Mouse (Mus musculus) cerebellum, adult 11 months (tissue): ENCODE data around the gene Cfap52.
A peak's percentile ranks its signal among the peaks of the same experiment; 100 is the strongest.

Experiments
- DNase-seq: peaks from one replicate; pipeline ENCODE4 v3.0.0; 2022

The Cfap52 gene

DNA sequence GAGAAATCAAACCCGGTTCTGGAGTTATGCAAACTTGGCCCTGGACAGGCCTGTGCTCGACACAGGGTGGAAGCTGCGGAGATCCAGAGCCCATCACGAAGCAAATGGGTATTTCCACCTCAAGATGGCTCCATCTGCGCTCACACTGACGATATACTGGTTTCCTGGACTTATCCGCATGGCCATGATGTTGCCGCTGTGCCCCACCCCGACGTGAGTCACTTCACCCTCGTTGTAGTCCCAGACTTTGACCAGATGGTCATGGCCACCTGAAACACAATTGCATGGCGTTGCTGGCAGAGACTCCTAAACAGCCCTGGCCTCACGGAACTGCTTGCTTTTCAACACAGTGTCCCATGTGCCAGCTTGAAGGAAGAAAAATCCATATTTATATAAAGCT lies 40.5 kb downstream of the Cfap52 start:
- DNase-seq = no peak

DNA sequence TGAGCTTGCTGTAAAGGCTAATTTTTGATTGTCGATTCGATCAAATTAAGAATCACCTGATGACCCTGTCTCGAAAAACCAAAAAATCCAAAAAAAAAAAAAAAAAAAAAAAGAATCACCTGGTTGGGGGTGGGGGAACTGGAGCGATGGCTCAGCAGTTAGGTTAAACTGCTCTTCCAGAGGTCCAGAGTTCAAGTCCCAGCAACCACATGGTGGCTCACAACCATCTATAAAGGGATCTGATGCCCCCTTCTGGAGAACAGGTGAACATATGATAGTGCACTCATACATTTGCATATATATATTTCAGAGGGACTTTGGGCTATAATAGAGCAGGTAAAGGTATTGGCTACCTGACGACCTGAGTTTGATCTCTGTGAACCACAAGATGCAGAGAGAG lies 41.7 kb downstream of the Cfap52 start:
- no peak for DNase-seq

DNA sequence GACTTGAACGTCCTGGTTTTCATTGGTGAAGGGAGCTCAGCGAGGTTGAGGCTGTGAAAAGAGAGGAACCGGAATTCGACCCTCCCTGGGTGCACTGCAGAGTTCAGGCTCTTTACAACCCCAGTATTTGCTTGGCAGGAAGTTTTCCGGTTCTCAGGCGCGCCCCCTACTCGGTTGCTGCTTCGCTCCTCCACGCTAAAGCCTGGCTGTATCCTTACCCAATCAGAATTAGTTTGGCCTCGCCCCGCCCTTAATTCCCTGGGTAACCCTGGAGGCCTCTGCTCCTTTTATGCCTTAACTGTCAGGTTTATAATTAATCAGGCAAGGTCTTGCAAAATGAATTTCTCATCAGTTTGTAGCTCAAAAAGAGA lies 42.7 kb downstream of the Cfap52 start:
- no peak for DNase-seq

DNA sequence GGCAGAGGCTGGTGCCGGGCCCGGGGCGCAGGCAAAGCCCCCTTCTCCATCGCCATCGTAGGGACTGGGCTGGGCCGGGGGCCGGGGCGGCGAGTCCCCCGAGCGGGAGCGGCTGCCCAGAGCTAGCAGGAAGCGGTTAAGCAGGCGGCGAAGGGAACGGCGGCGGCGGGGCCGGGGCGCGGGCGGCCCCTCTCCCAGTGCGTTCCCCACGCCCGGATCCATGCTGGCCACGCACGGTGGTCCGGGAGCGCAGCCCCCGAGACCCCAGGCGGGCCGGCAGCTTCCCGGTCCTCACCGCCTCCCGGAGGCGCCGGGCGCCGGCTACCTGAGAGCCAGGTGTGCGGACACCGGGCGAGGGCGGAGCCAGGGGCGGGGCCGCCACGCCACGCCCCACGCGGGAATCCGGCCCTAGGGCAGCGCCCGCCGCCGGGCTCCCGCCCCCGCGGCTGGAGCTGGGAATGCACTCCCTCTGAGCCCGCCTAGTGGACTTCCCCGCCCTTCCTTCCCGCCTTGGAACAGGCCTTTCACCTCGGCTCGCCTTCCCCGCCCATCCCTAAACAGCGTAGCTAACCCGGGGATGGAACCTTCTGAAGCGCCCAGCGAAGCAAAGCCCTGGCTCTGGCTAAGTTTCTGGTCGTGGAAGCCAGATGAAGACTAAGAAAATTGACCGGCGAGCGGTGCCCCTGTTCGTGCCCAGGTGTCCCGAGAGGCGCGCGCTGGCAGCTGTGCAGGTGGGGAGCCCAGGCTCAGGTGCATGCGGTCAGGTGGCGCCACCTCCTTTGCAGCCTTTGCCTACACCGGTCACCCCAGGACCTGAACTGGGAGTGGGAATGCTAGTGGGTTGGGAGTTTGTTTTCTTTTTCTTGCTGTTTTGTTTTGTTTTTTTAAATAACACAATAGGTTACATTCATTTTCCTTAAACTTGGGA lies 43.4 kb downstream of the Cfap52 start, which contains the start of gene Usp43:
TSS of gene Usp43 (minus strand) at position 327 of the 928 bp plus-strand sequence.
- DNase-seq = no peak

DNA sequence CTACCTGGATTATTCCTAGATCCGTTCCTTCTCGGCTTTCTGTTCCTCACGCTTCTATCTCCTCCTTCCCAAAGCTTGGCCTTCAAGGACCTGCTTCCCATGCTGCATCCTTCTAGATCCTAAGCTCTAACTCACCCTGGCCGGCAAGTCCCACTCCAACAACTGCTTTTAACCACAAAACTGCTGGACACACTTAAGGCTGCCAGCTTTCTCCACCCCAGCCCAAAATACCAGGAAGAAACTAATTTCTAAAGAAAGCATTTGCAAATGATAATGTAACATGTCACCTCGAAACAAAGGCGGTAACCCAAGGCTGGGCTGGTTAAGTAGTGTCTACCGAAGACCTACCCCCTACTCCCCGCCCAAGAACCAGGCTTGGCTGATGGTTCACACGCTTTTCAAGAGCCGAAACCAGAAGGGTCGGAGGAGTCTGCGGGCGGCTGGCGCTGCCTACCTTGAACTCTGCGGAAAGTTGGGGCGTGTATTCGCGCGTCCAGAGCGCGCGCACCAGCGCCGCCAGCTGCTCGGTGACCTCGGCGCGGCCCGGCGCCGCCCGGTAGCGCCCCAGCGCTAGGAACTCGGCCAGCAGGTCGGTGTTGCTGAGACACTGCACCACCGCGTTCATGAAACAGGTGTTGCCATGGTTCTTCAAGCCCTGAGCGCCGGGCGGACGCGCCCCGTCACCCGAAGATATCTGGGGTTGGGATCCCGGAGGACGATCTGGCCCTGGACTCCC lies 44.2 kb downstream of the Cfap52 start:
- DNase-seq = no peak

DNA sequence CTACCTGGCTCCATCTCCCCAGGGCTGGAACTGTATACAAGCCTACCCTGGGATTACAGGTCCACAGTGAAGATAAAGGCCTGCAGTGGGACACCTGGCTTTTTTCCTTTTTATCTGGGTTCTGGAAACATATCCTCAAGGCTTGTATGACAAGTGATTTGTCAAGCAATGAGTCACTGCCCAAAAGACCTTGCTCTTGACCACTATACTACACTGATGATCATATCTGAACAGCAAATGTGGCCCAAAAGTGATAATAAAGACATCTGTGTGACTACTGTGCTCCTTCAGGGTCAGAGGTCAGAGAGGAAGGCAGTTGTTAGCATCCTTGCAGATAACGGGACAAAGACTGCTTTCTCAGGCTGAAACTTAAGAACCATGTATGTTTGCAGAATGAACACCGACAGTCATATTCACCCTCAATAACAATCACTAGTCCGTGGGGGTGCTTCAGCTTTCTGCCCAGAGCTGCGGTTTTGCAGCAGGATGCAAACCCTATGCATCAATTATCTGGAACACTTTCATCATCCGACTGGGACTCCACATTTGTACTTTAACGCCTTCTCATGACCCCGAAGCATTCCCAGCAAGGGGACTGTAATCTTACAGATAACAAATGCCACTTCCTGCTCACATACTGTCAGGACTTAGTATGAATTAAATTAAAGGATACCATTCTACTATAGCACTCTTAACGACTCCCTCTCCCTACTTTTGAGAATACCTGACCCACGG lies 45.1 kb downstream of the Cfap52 start:
- no peak for DNase-seq

DNA sequence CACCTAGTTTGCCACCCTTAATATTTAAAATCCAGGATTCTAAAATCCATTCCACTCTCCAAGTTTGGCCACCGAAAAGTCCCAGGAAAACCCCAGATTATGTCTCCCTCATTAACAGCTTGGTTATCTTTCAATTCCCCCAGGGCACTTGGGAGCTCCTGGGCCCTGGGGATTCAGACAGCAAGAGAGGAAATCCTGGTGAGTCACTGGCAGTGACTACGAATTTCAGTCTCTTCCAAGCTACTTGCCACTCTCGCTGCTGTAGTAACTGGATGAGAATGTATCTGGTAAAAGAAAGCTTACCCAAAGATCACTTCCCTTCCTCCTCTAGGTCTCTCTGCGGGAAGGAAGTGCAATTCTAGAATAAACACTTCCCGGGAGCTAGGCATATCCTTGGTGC lies 45.9 kb downstream of the Cfap52 start:
- no peak for DNase-seq

DNA sequence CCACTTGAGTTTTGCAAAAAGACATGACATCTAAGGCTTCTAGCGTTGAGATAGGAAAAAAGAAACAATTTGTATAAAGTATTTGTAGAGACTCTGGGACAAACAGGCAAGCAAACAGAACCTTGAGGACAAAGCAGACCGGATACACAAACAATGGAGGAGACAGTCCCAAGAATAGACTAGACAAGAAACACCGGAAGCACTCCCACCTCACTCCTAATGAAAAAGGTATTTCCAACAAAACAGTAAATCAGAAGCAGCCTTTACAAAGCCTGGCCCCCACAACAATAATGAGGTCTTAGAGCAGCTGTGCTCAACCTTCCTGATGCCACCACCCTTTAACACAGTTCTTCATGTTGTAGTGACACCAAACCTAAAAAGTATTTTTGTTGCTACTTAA lies 48.3 kb downstream of the Cfap52 start:
- no peak for DNase-seq

DNA sequence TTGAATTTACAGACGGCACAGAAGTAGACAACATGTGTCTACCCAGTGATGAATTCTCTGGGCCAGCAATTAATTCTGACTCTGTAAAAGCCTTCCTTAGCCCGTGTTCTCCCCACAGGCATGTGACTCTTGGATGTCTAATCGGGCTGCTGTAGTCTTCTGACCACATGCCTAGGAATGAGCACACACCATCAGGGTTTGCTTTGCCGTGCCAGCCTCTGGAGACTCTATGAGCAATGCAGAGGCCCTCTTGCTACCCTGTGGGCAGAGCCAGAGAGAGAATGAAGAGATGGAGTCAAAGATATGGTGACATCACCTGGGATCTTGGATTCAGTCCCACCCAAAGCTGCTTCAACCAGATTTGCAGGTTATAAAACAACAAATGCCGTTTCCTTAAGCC lies 54.4 kb downstream of the Cfap52 start:
- no peak for DNase-seq

DNA sequence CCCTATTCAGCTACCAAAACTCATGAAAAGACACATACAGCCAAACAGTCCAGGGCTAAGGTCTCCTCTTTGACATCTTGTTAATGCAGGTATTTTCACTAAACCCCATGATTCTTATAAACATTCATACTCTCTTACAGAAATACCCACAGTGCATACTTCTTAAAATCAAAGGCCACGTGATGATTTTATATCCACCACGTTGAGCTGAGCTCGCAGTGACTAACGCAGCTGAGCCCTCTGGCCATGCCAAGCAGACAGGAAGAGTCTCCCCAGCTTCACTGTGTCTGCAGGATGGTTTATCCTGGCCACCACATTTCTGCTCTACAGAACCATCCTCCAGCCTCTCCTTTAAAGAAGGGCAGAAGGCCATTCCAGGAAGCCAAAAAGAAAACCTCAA lies 61.7 kb downstream of the Cfap52 start:
- DNase-seq = no peak

DNA sequence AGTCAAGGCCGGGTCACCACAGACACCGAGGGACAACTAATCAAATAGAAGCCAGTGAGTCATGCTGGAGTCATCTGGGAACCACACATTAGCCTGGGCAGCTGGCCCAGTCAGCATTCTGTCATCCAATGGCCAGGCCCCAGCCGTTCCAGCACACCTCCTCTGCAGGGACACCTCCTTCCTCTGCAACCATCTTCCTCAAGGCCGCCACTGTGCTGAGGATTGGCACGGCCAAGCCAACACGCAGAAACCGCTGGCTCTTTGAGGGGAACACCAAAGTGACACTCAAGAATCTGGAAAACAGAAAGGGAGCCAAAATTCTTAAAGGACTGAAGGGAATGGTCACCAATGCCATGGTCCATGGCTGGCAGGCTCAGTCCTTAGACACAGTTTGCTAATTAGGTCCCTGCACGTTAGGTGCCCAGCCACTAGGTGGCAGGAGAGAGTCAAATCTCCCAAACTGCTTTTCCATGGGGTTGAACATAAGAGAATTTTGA lies 68.3 kb downstream of the Cfap52 start:
- peak; percentile 20 for DNase-seq

DNA sequence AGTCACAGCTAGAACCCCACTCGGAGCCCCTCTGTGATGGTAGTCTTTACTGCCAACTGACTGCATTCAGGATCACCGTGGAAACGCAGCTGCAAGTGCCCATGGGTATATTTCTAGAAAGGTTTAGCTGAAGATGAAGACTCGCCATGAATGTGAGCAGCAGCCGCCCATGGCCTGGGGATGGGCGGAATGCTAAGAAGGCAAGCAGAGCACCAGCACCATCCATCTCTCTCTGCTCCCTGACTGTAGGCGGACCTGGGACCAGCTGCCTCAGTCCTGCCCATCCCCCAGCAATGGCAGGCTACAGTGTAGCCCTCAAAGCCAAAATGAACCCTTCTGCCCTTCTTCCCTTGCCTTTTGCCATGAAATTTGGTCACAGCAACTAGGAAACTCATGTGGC lies 69.8 kb downstream of the Cfap52 start:
- no peak for DNase-seq

DNA sequence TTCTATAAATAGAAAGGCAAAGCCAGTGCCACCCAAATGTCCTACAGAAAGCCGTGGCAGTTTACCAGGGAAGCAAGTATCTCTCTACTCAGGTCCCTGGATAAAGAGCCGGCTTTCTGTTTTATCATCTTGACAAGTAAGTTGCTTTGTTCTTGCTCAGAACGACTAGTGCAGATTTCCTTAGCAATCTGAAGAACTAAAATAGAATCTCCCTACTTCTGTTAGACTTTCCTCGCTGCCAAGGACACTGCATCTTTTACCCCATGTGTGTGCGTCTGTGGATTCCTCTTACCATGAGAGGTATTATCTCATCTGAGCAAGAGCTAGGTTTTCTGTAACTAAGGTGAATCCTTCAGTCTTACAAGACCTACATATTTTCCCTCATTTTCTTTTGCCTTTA lies 76.9 kb downstream of the Cfap52 start:
- no peak for DNase-seq

DNA sequence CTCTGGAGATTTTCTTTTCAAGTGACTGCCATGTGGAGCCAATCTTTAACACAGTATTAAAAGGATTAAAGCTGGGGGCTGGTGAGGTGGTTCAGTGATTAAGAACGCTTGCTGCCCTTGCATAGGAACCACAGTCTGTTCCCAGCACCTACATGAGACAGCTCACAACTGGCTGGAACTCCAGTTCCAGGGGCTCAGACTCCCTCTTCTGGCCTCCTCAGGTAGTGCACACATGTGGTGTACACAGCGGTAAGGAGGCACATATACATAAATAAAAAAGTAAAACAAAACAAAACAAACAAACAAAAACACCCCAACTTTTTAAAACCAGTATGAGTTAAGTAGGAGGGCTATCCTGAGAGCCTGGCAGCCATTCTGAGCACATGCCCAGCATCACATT lies 79.5 kb downstream of the Cfap52 start:
- DNase-seq = no peak
